Mouse (Mus musculus) embryo, embryonic 10.5 days (tissue): ENCODE data around the gene Zfp367.

Source experiments
- DNase-seq: peaks from one replicate; pipeline ENCODE4 v3.0.0-alpha.2; 2015; ENCODE audit warnings: low spot score

Zfp367 gene

GRCm38 (mm10) chr13:64153751-64154267 lies 807 bp upstream of the Zfp367 start:
- DNase-seq = peak; percentile 79

- peak; percentile 42 for DNase-seq
These were observed 325 bp downstream of the Zfp367 start for GRCm38 (mm10) chr13:64152671-64153082.

- DNase-seq = peak; percentile 91
These were observed 747 bp downstream of the Zfp367 start for GRCm38 (mm10) chr13:64152241-64152669.

GRCm38 (mm10) chr13:64150121-64150520 lies 2.9 kb downstream of the Zfp367 start:
- peak; percentile 26 for DNase-seq

- peak; percentile 63 for DNase-seq
These were observed 23.2 kb downstream of the Zfp367 start for GRCm38 (mm10) chr13:64129616-64130375.

GRCm38 (mm10) chr13:64128858-64129615 lies 24.0 kb downstream of the Zfp367 start, which contains the start of gene Slc35d2:
TSS of gene Slc35d2 (minus strand) at chr13:64129368.
- no peak for DNase-seq

- no peak for DNase-seq
These were observed 26.7 kb downstream of the Zfp367 start for GRCm38 (mm10) chr13:64126316-64126715.

GRCm38 (mm10) chr13:64124886-64125285 lies 28.1 kb downstream of the Zfp367 start:
- DNase-seq = no peak

GRCm38 (mm10) chr13:64123491-64124188 lies 29.4 kb downstream of the Zfp367 start:
- DNase-seq = no peak

- no peak for DNase-seq
These were observed 32.2 kb downstream of the Zfp367 start for GRCm38 (mm10) chr13:64120760-64121159.

GRCm38 (mm10) chr13:64117442-64117841 lies 35.6 kb downstream of the Zfp367 start:
- DNase-seq = no peak

GRCm38 (mm10) chr13:64110421-64110820 lies 42.6 kb downstream of the Zfp367 start:
- no peak for DNase-seq

- DNase-seq = peak; percentile 40
These were observed 44.6 kb downstream of the Zfp367 start for GRCm38 (mm10) chr13:64108381-64108850.

GRCm38 (mm10) chr13:64107535-64107934 lies 45.5 kb downstream of the Zfp367 start:
- DNase-seq = peak; percentile 76

- DNase-seq = no peak
These were observed 45.9 kb downstream of the Zfp367 start for GRCm38 (mm10) chr13:64107105-64107504.

GRCm38 (mm10) chr13:64105690-64106089 lies 47.3 kb downstream of the Zfp367 start:
- no peak for DNase-seq

GRCm38 (mm10) chr13:64100186-64100585 lies 52.8 kb downstream of the Zfp367 start:
- DNase-seq = peak; percentile 73

GRCm38 (mm10) chr13:64098992-64099391 lies 54.0 kb downstream of the Zfp367 start:
- DNase-seq = peak; percentile 59

- DNase-seq = peak; percentile 92
These were observed 59.7 kb downstream of the Zfp367 start for GRCm38 (mm10) chr13:64093341-64093740.

- no peak for DNase-seq
These were observed 60.2 kb downstream of the Zfp367 start for GRCm38 (mm10) chr13:64092752-64093151.

GRCm38 (mm10) chr13:64092141-64092540 lies 60.9 kb downstream of the Zfp367 start:
- no peak for DNase-seq

- DNase-seq = no peak
These were observed 62.0 kb downstream of the Zfp367 start for GRCm38 (mm10) chr13:64091006-64091405.
